Mouse (Mus musculus): Measurements from ENCODE around the gene Slc39a11. TPM values are rescaled to one million over a fixed set of nuclear protein-coding genes. Genes with fewer than 3 reads are reported as not detected.
"Not testable (repeated sequence)": the region's sequence is repeated elsewhere in the genome, so short reads cannot be mapped to it uniquely, and the experiment has no call there.

Gene Slc39a11
- polyA plus RNA-seq, 1 experiment from 2014 or later: 15.1 TPM

DNA sequence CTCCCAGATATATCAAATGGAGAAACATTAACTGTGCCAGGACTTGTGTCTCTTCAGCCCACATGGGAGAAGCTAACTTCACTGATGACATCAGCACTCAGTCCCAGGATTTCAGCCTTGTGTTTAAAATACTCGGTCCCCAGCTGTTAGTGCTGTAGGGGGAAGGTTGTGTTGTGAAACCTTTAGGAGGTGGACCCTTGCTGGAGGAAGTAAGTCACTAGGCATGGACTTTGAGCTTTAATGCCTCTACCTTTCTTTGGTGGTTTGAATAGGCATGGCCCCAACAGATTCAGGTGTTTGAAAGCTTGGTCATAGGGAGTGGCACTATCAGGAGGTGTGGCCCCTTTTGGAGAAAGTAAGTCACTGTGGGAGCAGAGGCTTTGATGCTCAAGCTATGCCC lies 80.9 kb downstream of the Slc39a11 start:
- no peaks in the 10 kb centered on the region for H3K27me3 ChIP-seq (replicated peaks; ENCODE audit: insufficient read depth, low read length)

DNA sequence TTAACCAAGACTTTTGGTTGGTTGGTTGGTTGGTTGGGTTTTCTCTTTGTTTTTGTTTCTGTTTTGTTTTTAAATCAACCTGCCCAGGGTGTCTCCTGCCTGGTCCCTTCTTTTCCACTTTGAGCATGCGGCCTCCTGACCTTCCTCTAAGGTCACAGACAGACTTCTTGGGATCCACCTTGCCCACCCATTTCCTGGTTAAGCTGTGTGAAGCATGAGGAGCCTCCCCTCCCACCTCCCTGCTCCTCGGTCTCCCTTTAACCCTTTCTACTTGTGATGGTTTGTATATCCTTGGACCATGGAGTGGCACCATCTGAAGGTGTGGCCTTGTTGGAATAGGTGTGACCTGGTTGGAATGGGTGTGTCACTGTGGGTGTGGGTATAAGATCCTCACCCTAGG lies 82.0 kb downstream of the Slc39a11 start:
- not testable (repeated sequence) for DNase-seq (ENCODE audit: low spot score); H3K9me3 ChIP-seq (ENCODE audit: low read length); H3K36me3 ChIP-seq (ENCODE audit: insufficient read depth, low read length); H3K27me3 ChIP-seq (replicated peaks; ENCODE audit: insufficient read depth, low read length); H3K4me2 ChIP-seq (replicated peaks; ENCODE audit: low read depth, low read length); H3K27ac ChIP-seq (ENCODE audit: low read length); H3K4me1 ChIP-seq (ENCODE audit: insufficient read depth, low read depth, low read length); H3K9ac ChIP-seq (replicated peaks; ENCODE audit: low read depth); ATAC-seq; H3K4me3 ChIP-seq (ENCODE audit: low read depth, low read length)
- 82% methylated on average over 2 of the region's 2 CpGs for WGBS

More for the DNA sequence above, 80.9 kb downstream of the Slc39a11 start:
- Histone ChIP-seq H3K36me3 (ENCODE audit: insufficient read depth, low read length) (no peaks in the 10 kb centered on the region), H3K9me3 (ENCODE audit: low read length) (no peaks in the 10 kb centered on the region), H3K4me2 (replicated peaks; ENCODE audit: low read depth, low read length) (no peak overlapping the region), H3K27ac (ENCODE audit: low read length) (no peak overlapping the region), H3K4me3 (ENCODE audit: low read depth, low read length) (no peak overlapping the region), H3K9ac (replicated peaks; ENCODE audit: low read depth) (no peak overlapping the region), H3K4me1 (ENCODE audit: insufficient read depth, low read depth, low read length) (0 out of 2 replicates have a peak, but pooled peaks cover 3% of the 10 kb centered on the region)
- no peak for ATAC-seq
- no peak for DNase-seq (ENCODE audit: low spot score)
- TF ChIP-seq EP300 (IDR thresholded peaks at IDR 0.05) (no peak), CTCF (IDR thresholded peaks at IDR 0.05) (no peak)
- WGBS: 74% methylated on average over 1 of the region's 1 CpGs

DNA sequence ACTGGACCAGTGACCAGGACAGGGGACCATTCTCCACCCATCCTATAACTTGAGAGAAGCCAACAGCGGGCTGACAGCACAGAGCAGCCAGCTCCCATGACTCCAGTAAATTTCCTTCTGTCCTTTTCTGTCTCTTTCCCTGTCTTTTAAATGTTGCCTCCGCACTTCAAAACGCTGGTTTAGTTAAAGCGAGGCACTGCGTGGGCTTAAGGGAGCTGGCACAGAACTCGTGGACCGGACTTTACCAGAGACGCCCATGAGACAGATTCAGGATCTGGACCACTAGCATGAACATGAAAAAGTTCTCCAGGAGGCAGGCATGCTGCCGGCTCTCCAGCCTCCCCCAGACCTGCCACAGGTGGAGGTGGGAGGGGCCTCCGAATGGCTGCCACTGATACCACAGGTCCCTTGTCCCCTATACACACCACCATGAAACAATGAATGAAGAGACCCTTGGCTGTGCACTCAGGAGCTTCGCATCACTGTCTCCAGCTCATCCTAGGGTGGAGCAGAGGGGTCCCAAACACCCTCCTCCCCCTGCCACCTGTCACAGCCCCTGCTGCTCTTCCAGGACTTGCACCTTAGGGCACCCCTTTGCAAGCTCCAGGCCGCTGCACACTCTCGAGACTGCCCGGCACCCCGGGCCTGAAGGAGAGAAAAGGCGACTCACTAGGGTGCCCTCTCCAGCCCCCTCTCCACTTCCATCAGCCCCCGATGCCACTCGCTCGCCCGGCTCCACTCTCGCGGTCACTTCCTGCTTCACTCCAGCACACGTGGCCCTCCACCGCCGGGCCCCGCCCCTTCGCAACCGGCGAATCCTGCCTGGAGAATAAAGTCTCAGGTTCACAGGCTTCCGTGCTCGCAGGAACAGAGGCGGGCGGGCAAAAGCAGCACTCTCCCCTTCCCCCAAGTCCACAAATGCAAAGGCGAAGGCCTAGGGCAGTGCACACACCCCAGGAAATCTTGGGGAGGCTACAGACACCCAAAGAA lies 84.6 kb downstream of the Slc39a11 start:
- H3K27ac ChIP-seq (ENCODE audit: low read length): no peak overlapping the region
- ATAC-seq: peak; percentile 95
- H3K4me1 ChIP-seq (ENCODE audit: insufficient read depth, low read depth, low read length): 0 out of 2 replicates have a peak, but pooled peaks cover 3% of the 10 kb centered on the region
- no peak for TF ChIP-seq EP300 (IDR thresholded peaks at IDR 0.05)
- no peak for TF ChIP-seq CTCF (IDR thresholded peaks at IDR 0.05)
- peak; percentile 92 for DNase-seq (ENCODE audit: low spot score)
- H3K27me3 ChIP-seq (replicated peaks; ENCODE audit: insufficient read depth, low read length): no peaks in the 10 kb centered on the region
- peak overlapping the region; percentile 42 for H3K4me3 ChIP-seq (ENCODE audit: low read depth, low read length)
- H3K9me3 ChIP-seq (ENCODE audit: low read length): no peaks in the 10 kb centered on the region
- peak overlapping the region; percentile 87 for H3K4me2 ChIP-seq (replicated peaks; ENCODE audit: low read depth, low read length)
- WGBS: 9% methylated on average over 32 of the region's 34 CpGs
- H3K9ac ChIP-seq (replicated peaks; ENCODE audit: low read depth): 0 out of 2 replicates have a peak overlapping the region, but pooled peaks have one; percentile 20
- no peaks in the 10 kb centered on the region for H3K36me3 ChIP-seq (ENCODE audit: insufficient read depth, low read length)

DNA sequence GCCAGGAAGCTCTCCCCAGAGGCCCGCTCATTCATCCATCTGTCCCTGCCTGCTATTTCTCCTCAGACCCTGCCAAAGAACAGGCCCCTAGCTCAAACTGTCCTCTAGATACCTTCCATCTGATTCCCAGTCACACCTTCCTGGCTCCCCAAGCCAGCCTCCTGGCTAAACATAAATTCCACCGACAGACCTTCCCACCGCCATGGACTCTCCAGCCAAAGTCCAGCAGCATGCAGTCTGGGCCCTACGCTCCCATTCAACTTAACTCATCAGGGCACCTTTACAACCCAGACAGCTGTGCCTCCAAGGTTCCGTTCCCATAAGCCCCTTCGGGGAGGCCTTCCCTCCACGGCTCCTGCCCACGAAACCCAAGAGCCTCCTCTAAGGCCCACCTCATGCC lies 87.6 kb downstream of the Slc39a11 start:
- no peak overlapping the region for H3K9ac ChIP-seq (replicated peaks; ENCODE audit: low read depth)
- no peaks in the 10 kb centered on the region for H3K36me3 ChIP-seq (ENCODE audit: insufficient read depth, low read length)
- no peak overlapping the region for H3K4me3 ChIP-seq (ENCODE audit: low read depth, low read length)
- DNase-seq (ENCODE audit: low spot score) (no peak), ATAC-seq (no peak)
- TF ChIP-seq CTCF (IDR thresholded peaks at IDR 0.05) (no peak), EP300 (IDR thresholded peaks at IDR 0.05) (no peak)
- no peaks in the 10 kb centered on the region for H3K9me3 ChIP-seq (ENCODE audit: low read length)
- H3K4me2 ChIP-seq (replicated peaks; ENCODE audit: low read depth, low read length): no peak overlapping the region
- H3K27ac ChIP-seq (ENCODE audit: low read length): no peak overlapping the region
- WGBS: 93% methylated on average over 8 of the region's 8 CpGs
- no peaks in the 10 kb centered on the region for H3K27me3 ChIP-seq (replicated peaks; ENCODE audit: insufficient read depth, low read length)
- 0 out of 2 replicates have a peak, but pooled peaks cover 3% of the 10 kb centered on the region for H3K4me1 ChIP-seq (ENCODE audit: insufficient read depth, low read depth, low read length)

DNA sequence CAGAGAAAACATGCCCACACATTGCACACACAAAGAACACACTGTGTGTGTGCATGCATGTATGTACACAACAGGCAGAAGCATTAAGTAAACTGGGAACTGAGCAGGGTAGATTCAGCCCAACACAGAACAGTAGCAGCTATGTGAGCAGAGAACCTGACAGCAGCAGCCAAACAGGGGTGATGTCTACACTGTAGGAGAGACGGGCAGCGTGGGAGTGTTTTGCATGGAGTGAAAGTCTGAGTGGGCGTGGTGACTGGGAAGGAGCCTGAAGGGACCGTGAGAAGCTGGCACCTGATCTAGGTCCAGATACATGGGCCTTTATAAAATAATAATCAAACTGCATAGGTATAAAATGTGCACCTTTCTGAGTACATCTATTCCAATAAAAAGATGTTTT lies 89.7 kb downstream of the Slc39a11 start:
- Histone ChIP-seq H3K9ac (replicated peaks; ENCODE audit: low read depth) (no peak overlapping the region), H3K27ac (ENCODE audit: low read length) (no peak overlapping the region), H3K27me3 (replicated peaks; ENCODE audit: insufficient read depth, low read length) (no peaks in the 10 kb centered on the region), H3K4me2 (replicated peaks; ENCODE audit: low read depth, low read length) (no peak overlapping the region), H3K4me3 (ENCODE audit: low read depth, low read length) (no peak overlapping the region), H3K36me3 (ENCODE audit: insufficient read depth, low read length) (no peaks in the 10 kb centered on the region), H3K4me1 (ENCODE audit: insufficient read depth, low read depth, low read length) (0 out of 2 replicates have a peak, but pooled peaks cover 3% of the 10 kb centered on the region), H3K9me3 (ENCODE audit: low read length) (no peaks in the 10 kb centered on the region)
- no peak for TF ChIP-seq EP300 (IDR thresholded peaks at IDR 0.05)
- no peak for TF ChIP-seq CTCF (IDR thresholded peaks at IDR 0.05)
- DNase-seq (ENCODE audit: low spot score) (no peak), ATAC-seq (no peak)
- WGBS: 57% methylated on average over 4 of the region's 4 CpGs

DNA sequence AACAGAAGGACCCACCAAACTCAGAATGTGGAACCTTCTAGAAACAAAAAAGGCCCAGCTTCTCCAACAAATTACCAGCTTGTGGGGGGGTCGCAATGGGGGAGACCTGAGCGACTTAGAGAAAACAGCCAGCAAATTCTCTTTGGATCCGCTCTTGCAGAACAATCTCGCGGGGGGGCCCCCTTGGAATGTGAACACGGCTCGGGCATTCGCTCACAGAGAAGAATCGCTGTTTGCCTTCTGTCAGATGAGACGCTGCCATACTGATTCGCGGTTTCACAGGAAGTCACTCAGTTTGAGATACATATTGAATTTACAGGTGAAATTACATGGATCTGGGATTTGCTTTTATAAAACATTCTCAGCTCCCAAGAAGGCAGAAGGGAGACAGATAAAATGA lies 91.4 kb downstream of the Slc39a11 start:
- Histone ChIP-seq H3K4me3 (ENCODE audit: low read depth, low read length) (no peak overlapping the region), H3K36me3 (ENCODE audit: insufficient read depth, low read length) (no peaks in the 10 kb centered on the region), H3K27me3 (replicated peaks; ENCODE audit: insufficient read depth, low read length) (no peaks in the 10 kb centered on the region), H3K4me2 (replicated peaks; ENCODE audit: low read depth, low read length) (no peak overlapping the region), H3K4me1 (ENCODE audit: insufficient read depth, low read depth, low read length) (no peaks in the 10 kb centered on the region), H3K27ac (ENCODE audit: low read length) (no peak overlapping the region), H3K9me3 (ENCODE audit: low read length) (no peaks in the 10 kb centered on the region), H3K9ac (replicated peaks; ENCODE audit: low read depth) (no peak overlapping the region)
- WGBS: 71% methylated on average over 12 of the region's 12 CpGs
- TF ChIP-seq EP300 (IDR thresholded peaks at IDR 0.05) (no peak), CTCF (IDR thresholded peaks at IDR 0.05) (no peak)
- no peak for DNase-seq (ENCODE audit: low spot score)
- no peak for ATAC-seq

Measured in lung, postnatal 0 days (tissue).